Mouse (Mus musculus) stomach, embryonic 15.5 days (tissue): ENCODE data around the gene Rfx8. TPM values are rescaled to one million over a fixed set of nuclear protein-coding genes. Genes with fewer than 3 reads are reported as not detected.

ENCODE experiments used
- ATAC-seq: fragments of 200-750 bp; cut with Nextera tagmentation; 2 replicates; pipeline ENCODE4 v1.8.0; 2017; ENCODE audit warnings: low read depth, moderate number of reproducible peaks, moderate TSS enrichment; ENCODE audit not compliant: insufficient read depth, low FRiP score
- H3K27ac ChIP-seq: fragments of 300-500 bp; sonication (generic); 2 replicates; pipeline ENCODE4 v1.5.1; 2015; ENCODE audit warnings: mild to moderate bottlenecking, inconsistent platforms
- H3K27me3 ChIP-seq: fragments of 300-500 bp; sonication (generic); replicated peaks from 2 replicates; pipeline ENCODE4 v1.6.1; 2015; ENCODE audit warnings: inconsistent platforms
- H3K36me3 ChIP-seq: fragments of 300-500 bp; sonication (generic); 2 replicates; pipeline ENCODE4 v1.6.1; 2015; ENCODE audit warnings: inconsistent platforms
- H3K4me1 ChIP-seq: fragments of 300-500 bp; sonication (generic); 2 replicates; pipeline ENCODE4 v1.6.1; 2015; ENCODE audit warnings: inconsistent platforms
- H3K4me2 ChIP-seq: fragments of 300-500 bp; sonication (generic); 2 replicates; pipeline ENCODE4 v1.6.1; 2015; ENCODE audit warnings: mild to moderate bottlenecking, inconsistent platforms
- H3K4me3 ChIP-seq: fragments of 300-500 bp; sonication (generic); replicated peaks from 2 replicates; pipeline ENCODE4 v1.5.1; 2015; ENCODE audit warnings: inconsistent platforms
- H3K9ac ChIP-seq: fragments of 300-500 bp; sonication (generic); 2 replicates; pipeline ENCODE4 v1.6.1; 2015; ENCODE audit warnings: inconsistent platforms
- H3K9me3 ChIP-seq: fragments of 300-500 bp; sonication (generic); 2 replicates; pipeline ENCODE4 v1.6.1; 2016; ENCODE audit warnings: inconsistent platforms
- WGBS: fragments of 180-500 bp; shearing (Covaris S2); methylation state at CpG from one replicate; pipeline ENCODE4 v1.1.7; 2015; 5-methylcytosine and 5-hydroxymethylcytosine counted together
- polyA plus RNA-seq: library from polyadenylated mRNA; unstranded; fragments of >200 nt; fragmentation: Nextera tagmentation; extraction: Ambion mirVana; gene quantifications from 2 replicates; pipeline ENCODE4 v1.2.1, GENCODE M21; 2015

Rfx8 gene
- polyA plus RNA-seq, 1 experiment from 2014 or later = 0.08 TPM

- H3K4me1 ChIP-seq = peaks cover 18% of the 10 kb centered on the region
- H3K4me3 ChIP-seq = no peak overlapping the region
- H3K9me3 ChIP-seq = no peaks in the 10 kb centered on the region
- no peak for ATAC-seq
- H3K27me3 ChIP-seq = no peaks in the 10 kb centered on the region
- WGBS = 74% methylated on average over 4 of the region's 4 CpGs
- no peak overlapping the region for H3K9ac ChIP-seq
- H3K36me3 ChIP-seq = no peaks in the 10 kb centered on the region
- no peak overlapping the region for H3K4me2 ChIP-seq
- no peak overlapping the region for H3K27ac ChIP-seq
These were observed 10.2 kb downstream of the Rfx8 start for GRCm38 (mm10) chr1:39710604-39711003.

GRCm38 (mm10) chr1:39710016-39710415 is 10.8 kb downstream of the Rfx8 start:
- no peaks in the 10 kb centered on the region for H3K36me3 ChIP-seq
- H3K9ac ChIP-seq = no peak overlapping the region
- no peak overlapping the region for H3K27ac ChIP-seq
- H3K4me1 ChIP-seq = peaks cover 12% of the 10 kb centered on the region
- ATAC-seq = no peak
- no peaks in the 10 kb centered on the region for H3K27me3 ChIP-seq
- no peaks in the 10 kb centered on the region for H3K9me3 ChIP-seq
- H3K4me2 ChIP-seq = no peak overlapping the region
- no peak overlapping the region for H3K4me3 ChIP-seq
- 90% methylated on average over 5 of the region's 5 CpGs for WGBS

- peaks cover 5% of the 10 kb centered on the region; the same call in 1 of the 2 replicates for H3K4me1 ChIP-seq
- ATAC-seq = no peak
- no peaks in the 10 kb centered on the region for H3K9me3 ChIP-seq
- 82% methylated on average over 5 of the region's 5 CpGs for whole genome bisulfite sequencing
- no peak overlapping the region for H3K9ac ChIP-seq
- no peak overlapping the region for H3K4me2 ChIP-seq
- no peaks in the 10 kb centered on the region for H3K36me3 ChIP-seq
- H3K27me3 ChIP-seq = no peaks in the 10 kb centered on the region
- H3K4me3 ChIP-seq = no peak overlapping the region
- no peak overlapping the region for H3K27ac ChIP-seq
These were observed 12.0 kb downstream of the Rfx8 start for GRCm38 (mm10) chr1:39708778-39709177.

GRCm38 (mm10) chr1:39702216-39703046 is 18.4 kb downstream of the Rfx8 start:
- 0 out of 2 replicates have a peak, but pooled peaks have one; percentile 19 for ATAC-seq
- Histone ChIP-seq H3K9ac (no peak overlapping the region), H3K9me3 (no peaks in the 10 kb centered on the region), H3K4me2 (peak overlapping the region; percentile 19; the same call in 1 of the 2 replicates), H3K36me3 (no peaks in the 10 kb centered on the region), H3K4me1 (peaks cover 18% of the 10 kb centered on the region), H3K27me3 (no peaks in the 10 kb centered on the region), H3K4me3 (no peak overlapping the region), H3K27ac (no peak overlapping the region)
- WGBS = 21% methylated on average over 18 of the region's 18 CpGs

- H3K9me3 ChIP-seq = no peaks in the 10 kb centered on the region
- ATAC-seq = no peak
- peaks cover 18% of the 10 kb centered on the region for H3K4me1 ChIP-seq
- no peaks in the 10 kb centered on the region for H3K27me3 ChIP-seq
- no peaks in the 10 kb centered on the region for H3K36me3 ChIP-seq
- 15% methylated on average over 9 of the region's 9 CpGs for WGBS
- no peak overlapping the region; the same call in 1 of the 2 replicates for H3K27ac ChIP-seq
- peak overlapping the region; percentile 29 for H3K4me2 ChIP-seq
- no peak overlapping the region for H3K4me3 ChIP-seq
- H3K9ac ChIP-seq = no peak overlapping the region
These were observed 19.6 kb downstream of the Rfx8 start for GRCm38 (mm10) chr1:39701274-39701602.

GRCm38 (mm10) chr1:39700599-39701273 is 20.1 kb downstream of the Rfx8 start:
- 0 out of 2 replicates have a peak, but pooled peaks have one; percentile 43 for ATAC-seq
- 29% methylated on average over 7 of the region's 7 CpGs for WGBS
- Histone ChIP-seq H3K4me3 (no peak overlapping the region), H3K36me3 (no peaks in the 10 kb centered on the region), H3K4me1 (peaks cover 18% of the 10 kb centered on the region), H3K9me3 (no peaks in the 10 kb centered on the region), H3K4me2 (peak overlapping the region; percentile 29), H3K27me3 (no peaks in the 10 kb centered on the region), H3K27ac (peak overlapping the region; percentile 26; the same call in 1 of the 2 replicates), H3K9ac (no peak overlapping the region)

GRCm38 (mm10) chr1:39698456-39698855 is 22.3 kb downstream of the Rfx8 start:
- H3K27ac ChIP-seq = no peak overlapping the region
- H3K4me2 ChIP-seq = no peak overlapping the region
- H3K4me3 ChIP-seq = no peak overlapping the region
- ATAC-seq = no peak
- H3K9me3 ChIP-seq = no peaks in the 10 kb centered on the region
- no peaks in the 10 kb centered on the region for H3K27me3 ChIP-seq
- no peak overlapping the region for H3K9ac ChIP-seq
- peaks cover 22% of the 10 kb centered on the region for H3K4me1 ChIP-seq
- no peaks in the 10 kb centered on the region for H3K36me3 ChIP-seq
- WGBS = 57% methylated on average over 6 of the region's 6 CpGs

- Histone ChIP-seq H3K9ac (no peak overlapping the region), H3K4me2 (no peak overlapping the region), H3K27ac (no peak overlapping the region), H3K9me3 (no peaks in the 10 kb centered on the region), H3K36me3 (no peaks in the 10 kb centered on the region), H3K4me3 (no peak overlapping the region), H3K27me3 (no peaks in the 10 kb centered on the region), H3K4me1 (0 out of 2 replicates have a peak, but pooled peaks cover 3% of the 10 kb centered on the region)
- WGBS = 37% methylated on average over 4 of the region's 4 CpGs
- ATAC-seq = peak; percentile 77; the same call in 1 of the 2 replicates
These were observed 25.6 kb downstream of the Rfx8 start for GRCm38 (mm10) chr1:39695198-39695597.

GRCm38 (mm10) chr1:39694756-39695155 is 26.0 kb downstream of the Rfx8 start:
- Histone ChIP-seq H3K27me3 (no peaks in the 10 kb centered on the region), H3K36me3 (no peaks in the 10 kb centered on the region), H3K4me1 (0 out of 2 replicates have a peak, but pooled peaks cover 3% of the 10 kb centered on the region), H3K4me3 (no peak overlapping the region), H3K9ac (no peak overlapping the region), H3K4me2 (no peak overlapping the region), H3K27ac (no peak overlapping the region), H3K9me3 (no peaks in the 10 kb centered on the region)
- ATAC-seq = no peak
- 48% methylated on average over 7 of the region's 7 CpGs for WGBS

GRCm38 (mm10) chr1:39691974-39692373 is 28.8 kb downstream of the Rfx8 start:
- no peak overlapping the region for H3K9ac ChIP-seq
- no peak overlapping the region for H3K4me2 ChIP-seq
- H3K4me3 ChIP-seq = no peak overlapping the region
- H3K4me1 ChIP-seq = 0 out of 2 replicates have a peak, but pooled peaks cover 3% of the 10 kb centered on the region
- no peaks in the 10 kb centered on the region for H3K27me3 ChIP-seq
- 63% methylated on average over 3 of the region's 3 CpGs for WGBS
- no peaks in the 10 kb centered on the region for H3K9me3 ChIP-seq
- ATAC-seq = no peak
- H3K36me3 ChIP-seq = no peaks in the 10 kb centered on the region
- no peak overlapping the region for H3K27ac ChIP-seq

- 44% methylated on average over 4 of the region's 4 CpGs for WGBS
These were observed 29.7 kb downstream of the Rfx8 start for GRCm38 (mm10) chr1:39691061-39691460.

GRCm38 (mm10) chr1:39688573-39688972 is 32.2 kb downstream of the Rfx8 start:
- no peak for ATAC-seq
- Histone ChIP-seq H3K4me2 (no peak overlapping the region), H3K4me1 (no peaks in the 10 kb centered on the region), H3K9me3 (no peaks in the 10 kb centered on the region), H3K27ac (no peak overlapping the region), H3K27me3 (no peaks in the 10 kb centered on the region), H3K36me3 (no peaks in the 10 kb centered on the region), H3K4me3 (no peak overlapping the region), H3K9ac (no peak overlapping the region)
- WGBS = 52% methylated on average over 6 of the region's 6 CpGs

More at GRCm38 (mm10) chr1:39691061-39691460, 29.7 kb downstream of the Rfx8 start:
- Histone ChIP-seq H3K9me3 (no peaks in the 10 kb centered on the region), H3K9ac (no peak overlapping the region), H3K36me3 (no peaks in the 10 kb centered on the region), H3K27me3 (no peaks in the 10 kb centered on the region), H3K4me1 (0 out of 2 replicates have a peak, but pooled peaks cover 3% of the 10 kb centered on the region), H3K27ac (no peak overlapping the region), H3K4me2 (no peak overlapping the region), H3K4me3 (no peak overlapping the region)
- no peak for ATAC-seq
